Mouse (Mus musculus): Measurements from ENCODE around the gene Zfp804a.

Gene Zfp804a

GRCm38 (mm10) chr2:82253382-82253781 is 200.4 kb downstream of the Zfp804a start:
- DNase-seq (ENCODE audit: low spot score): no peak

- DNase-seq (ENCODE audit: low spot score): no peak
Observed at GRCm38 (mm10) chr2:82282591-82283269, 229.7 kb downstream of the Zfp804a start.

- no peak for DNase-seq (ENCODE audit: low spot score)
Observed at GRCm38 (mm10) chr2:82294932-82295493, 242.0 kb downstream of the Zfp804a start.

Data from layer of hippocampus, adult 11-12 months (tissue).